Mouse (Mus musculus) limb, embryonic 14.5 days (tissue): ENCODE results near the gene Gm10197. TPM values are rescaled to one million over a fixed set of nuclear protein-coding genes. Genes with fewer than 3 reads are reported as not detected.

Source experiments
- ATAC-seq: fragments of 200-750 bp; cut with Nextera tagmentation; 2 replicates; pipeline ENCODE4 v1.8.0; 2017; ENCODE audit warnings: low read depth, moderate number of reproducible peaks, moderate TSS enrichment; ENCODE audit not compliant: low FRiP score
- DNase-seq: peaks from one replicate; pipeline ENCODE4 v3.0.0-alpha.2; 2015; ENCODE audit warnings: low spot score
- H3K27ac ChIP-seq: fragments of 300-500 bp; sonication (generic); replicated peaks from 2 replicates; pipeline ENCODE4 v1.5.1; 2014; ENCODE audit warnings: low read depth, mild to moderate bottlenecking, low read length, moderate library complexity, mixed read lengths
- H3K27me3 ChIP-seq: fragments of 300-500 bp; sonication (generic); 2 replicates; pipeline ENCODE4 v1.6.1; 2014; ENCODE audit warnings: low read length, mixed read lengths; ENCODE audit not compliant: control insufficient read depth, insufficient read depth
- H3K36me3 ChIP-seq: fragments of 300-500 bp; sonication (generic); 2 replicates; pipeline ENCODE4 v1.6.1; 2014; ENCODE audit warnings: mild to moderate bottlenecking, low read length, moderate library complexity, mixed read lengths; ENCODE audit not compliant: control insufficient read depth, insufficient read depth
- H3K4me1 ChIP-seq: fragments of 300-500 bp; sonication (generic); 2 replicates; pipeline ENCODE4 v1.6.1; 2014; ENCODE audit warnings: antibody characterized with exemption, low read length, mixed read lengths; ENCODE audit not compliant: control insufficient read depth, insufficient read depth
- H3K4me2 ChIP-seq: fragments of 300-500 bp; sonication (generic); replicated peaks from 2 replicates; pipeline ENCODE4 v1.6.1; 2014; ENCODE audit warnings: low read depth, mild to moderate bottlenecking, low read length, moderate library complexity; ENCODE audit not compliant: severe bottlenecking
- H3K4me3 ChIP-seq: fragments of 300-500 bp; sonication (generic); replicated peaks from 2 replicates; pipeline ENCODE4 v1.5.1; 2014; ENCODE audit warnings: low read length
- H3K9ac ChIP-seq: fragments of 300-500 bp; sonication (generic); 2 replicates; pipeline ENCODE4 v1.6.1; 2014; ENCODE audit warnings: mild to moderate bottlenecking, low read depth, low read length, moderate library complexity; ENCODE audit not compliant: severe bottlenecking
- H3K9me3 ChIP-seq: fragments of 300-500 bp; sonication (generic); 2 replicates; pipeline ENCODE4 v1.6.1; 2016; ENCODE audit warnings: low read length; ENCODE audit not compliant: control insufficient read depth
- POLR2A ChIP-seq: fragments of 200-500 bp; IDR thresholded peaks from 2 replicates; pipeline ENCODE4 v1.8.0; 2012; ENCODE audit warnings: inconsistent platforms, mild to moderate bottlenecking, moderate library complexity, borderline replicate concordance; ENCODE audit not compliant: insufficient read depth, insufficient read length; ENCODE audit errors: extremely low read depth
- WGBS: fragments of 180-500 bp; shearing (Covaris S2); extraction: QIAGEN DNeasy Blood & Tissue Kit; methylation state at CpG from one replicate; pipeline ENCODE4 v1.1.7; 2014; 5-methylcytosine and 5-hydroxymethylcytosine counted together
- polyA plus RNA-seq, 2 experiments: library from polyadenylated mRNA; depleted of rRNA in 1 of 2; stranded (reverse) in 1 of 2; unstranded in 1 of 2; fragments of >200 nt; fragmentation: Nextera tagmentation in 1 of 2; extraction: Ambion mirVana in 1 of 2; gene quantifications; 2 replicates each; pipeline versions ENCODE4 v1.2.1 to v1.2.3; 2012 to 2014

Gene Gm10197
- polyA plus RNA-seq, 2 experiments, result not detected

DNA sequence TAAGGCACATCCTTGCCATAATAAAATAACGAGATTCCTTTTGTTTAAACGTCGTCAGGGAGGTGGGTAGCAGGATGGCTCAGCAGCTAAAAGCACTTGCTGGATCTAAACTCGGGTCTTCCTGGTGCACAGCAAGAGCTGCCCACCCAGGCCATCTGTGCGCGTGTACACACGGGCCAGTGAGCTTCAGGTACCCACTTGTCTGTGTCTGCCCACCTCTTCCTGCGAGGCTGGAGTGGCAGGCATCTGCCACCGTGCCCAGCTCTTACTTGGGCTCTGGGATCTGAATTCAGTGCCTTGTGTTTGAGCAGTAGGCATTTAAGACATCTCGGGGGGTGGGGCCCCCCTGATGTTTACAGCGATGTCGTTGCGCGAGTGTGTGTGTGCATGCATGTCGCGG is 16.5 kb downstream of the Gm10197 start:
- TF ChIP-seq POLR2A, result no peak
- no peak overlapping the region for H3K4me2 ChIP-seq
- WGBS, result 77% methylated on average over 16 of the region's 16 CpGs

DNA sequence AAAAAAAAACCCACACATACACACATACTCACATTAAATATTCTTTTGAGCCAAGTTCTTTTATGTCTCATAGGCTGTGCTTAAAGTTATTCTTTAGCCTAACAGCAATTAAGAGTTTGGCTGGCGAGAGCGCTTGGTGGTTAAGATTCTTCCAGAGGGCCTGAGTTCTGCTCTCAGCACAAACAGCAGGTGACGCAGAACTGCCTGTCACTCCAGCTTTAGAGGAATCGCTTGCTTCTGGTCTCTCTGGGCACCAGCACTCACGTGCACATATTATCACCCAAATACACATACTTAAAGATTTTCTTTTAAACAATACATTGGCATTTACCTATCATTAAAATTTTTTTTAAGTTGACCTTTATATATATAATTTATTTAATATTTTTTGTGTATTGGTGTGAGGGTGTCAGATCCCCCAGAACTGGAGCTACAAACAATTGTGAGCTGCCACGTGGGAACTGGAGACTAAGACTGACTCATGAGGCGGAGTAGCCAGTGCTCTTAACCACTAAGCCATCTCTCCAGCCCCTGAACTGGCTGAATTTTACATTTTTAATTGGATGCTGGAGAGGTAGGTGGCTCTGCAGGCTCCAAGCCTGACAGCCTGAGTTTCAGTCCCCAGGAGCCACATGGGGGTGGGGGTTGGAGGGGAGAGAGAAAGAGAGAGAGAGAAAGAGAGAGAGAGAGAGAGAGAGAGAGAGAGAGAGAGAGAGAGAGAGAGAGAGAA is 17.1 kb downstream of the Gm10197 start:
- Histone ChIP-seq H3K4me3 (no peak overlapping the region), H3K4me2 (no peak overlapping the region), H3K9ac (no peak overlapping the region), H3K4me1 (peaks cover 4% of the 10 kb centered on the region), H3K36me3 (peaks cover 9% of the 10 kb centered on the region), H3K27ac (no peak overlapping the region), H3K27me3 (no peaks in the 10 kb centered on the region), H3K9me3 (no peaks in the 10 kb centered on the region)
- no peak for DNase-seq
- 75% methylated on average over 7 of the region's 7 CpGs for WGBS
- ATAC-seq, result no peak
- TF ChIP-seq POLR2A, result no peak

More for the DNA sequence above, 16.5 kb downstream of the Gm10197 start:
- no peaks in the 10 kb centered on the region for H3K9me3 ChIP-seq
- peaks cover 9% of the 10 kb centered on the region for H3K36me3 ChIP-seq
- no peak for ATAC-seq
- H3K27ac ChIP-seq, result no peak overlapping the region
- H3K4me3 ChIP-seq, result no peak overlapping the region
- no peak for DNase-seq
- H3K9ac ChIP-seq, result no peak overlapping the region
- H3K27me3 ChIP-seq, result no peaks in the 10 kb centered on the region
- peaks cover 11% of the 10 kb centered on the region for H3K4me1 ChIP-seq

GRCm38 (mm10) chr19:53353864-53354263 is 17.7 kb downstream of the Gm10197 start:
- no peak for DNase-seq
- no peak overlapping the region for H3K9ac ChIP-seq
- H3K27me3 ChIP-seq, result no peaks in the 10 kb centered on the region
- no peak overlapping the region for H3K4me2 ChIP-seq
- no peak overlapping the region for H3K27ac ChIP-seq
- no peaks in the 10 kb centered on the region for H3K9me3 ChIP-seq
- no peak for TF ChIP-seq POLR2A
- H3K36me3 ChIP-seq, result peaks cover 9% of the 10 kb centered on the region
- WGBS, result 89% methylated on average over 7 of the region's 7 CpGs
- H3K4me3 ChIP-seq, result no peak overlapping the region
- H3K4me1 ChIP-seq, result no peaks in the 10 kb centered on the region
- ATAC-seq, result no peak

DNA sequence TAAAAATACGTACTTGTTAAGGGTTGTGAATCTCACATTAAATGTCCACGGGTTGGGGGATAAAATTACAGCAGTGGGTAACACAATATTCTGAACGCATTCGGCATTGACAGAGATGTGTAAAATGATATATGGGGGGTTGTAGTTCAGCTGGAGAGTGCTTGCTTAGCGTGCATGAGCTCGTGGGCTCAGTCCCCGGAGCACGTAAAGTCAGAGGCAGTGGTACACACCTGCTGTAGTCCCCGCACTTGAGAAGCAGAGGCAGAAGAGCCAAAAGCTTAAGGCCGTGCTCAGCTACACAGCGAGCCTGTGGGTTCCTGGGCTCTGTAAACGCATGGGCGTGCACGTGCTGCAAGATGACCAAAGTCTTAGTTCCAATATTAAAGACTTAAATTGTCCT is 25.8 kb downstream of the Gm10197 start:
- Histone ChIP-seq H3K27me3 (no peaks in the 10 kb centered on the region), H3K27ac (no peak overlapping the region), H3K9me3 (no peaks in the 10 kb centered on the region), H3K4me3 (no peak overlapping the region), H3K4me2 (no peak overlapping the region), H3K9ac (no peak overlapping the region), H3K36me3 (peaks cover 4% of the 10 kb centered on the region), H3K4me1 (peaks cover 19% of the 10 kb centered on the region)
- DNase-seq, result no peak
- ATAC-seq, result no peak
- 40% methylated on average over 14 of the region's 14 CpGs for WGBS
- TF ChIP-seq POLR2A, result no peak

GRCm38 (mm10) chr19:53344062-53344461 is 27.5 kb downstream of the Gm10197 start:
- TF ChIP-seq POLR2A, result no peak
- Histone ChIP-seq H3K27ac (no peak overlapping the region), H3K4me3 (no peak overlapping the region), H3K9me3 (no peaks in the 10 kb centered on the region), H3K4me1 (peaks cover 19% of the 10 kb centered on the region), H3K9ac (no peak overlapping the region), H3K4me2 (no peak overlapping the region), H3K36me3 (peaks cover 4% of the 10 kb centered on the region), H3K27me3 (no peaks in the 10 kb centered on the region)
- 59% methylated on average over 16 of the region's 16 CpGs for WGBS
- no peak for DNase-seq
- no peak for ATAC-seq
